Mouse (Mus musculus) lung, embryonic 16.5 days (tissue): ENCODE results near the gene Chchd5. TPM values are rescaled to one million over a fixed set of nuclear protein-coding genes. Genes with fewer than 3 reads are reported as not detected.
A peak's percentile ranks its signal among the peaks of the same experiment; 100 is the strongest.

Source experiments
- ATAC-seq: fragments of 200-750 bp; cut with Nextera tagmentation; 2 replicates; pipeline ENCODE4 v1.8.0; 2017; ENCODE audit warnings: low read depth, mild to moderate bottlenecking, moderate library complexity
- H3K27ac ChIP-seq: fragments of 300-500 bp; sonication (generic); 2 replicates; pipeline ENCODE4 v1.5.1; 2014; ENCODE audit warnings: mild to moderate bottlenecking, control low read depth, low read length
- H3K27me3 ChIP-seq: fragments of 300-500 bp; sonication (generic); 2 replicates; pipeline ENCODE4 v1.6.1; 2014; ENCODE audit warnings: low read depth, low read length, mixed read lengths; ENCODE audit not compliant: control insufficient read depth, insufficient read depth
- H3K36me3 ChIP-seq: fragments of 300-500 bp; sonication (generic); 2 replicates; pipeline ENCODE4 v1.6.1; 2014; ENCODE audit warnings: low read length; ENCODE audit not compliant: control insufficient read depth, insufficient read depth
- H3K4me1 ChIP-seq: fragments of 300-500 bp; sonication (generic); replicated peaks from 2 replicates; pipeline ENCODE4 v1.6.1; 2014; ENCODE audit warnings: low read length, mixed read lengths; ENCODE audit not compliant: control insufficient read depth, insufficient read depth
- H3K4me2 ChIP-seq: fragments of 300-500 bp; sonication (generic); 2 replicates; pipeline ENCODE4 v1.6.1; 2014; ENCODE audit warnings: low read depth, low read length, control low read depth
- H3K4me3 ChIP-seq: fragments of 300-500 bp; sonication (generic); 2 replicates; pipeline ENCODE4 v1.5.1; 2014; ENCODE audit warnings: mild to moderate bottlenecking, low read length, control low read depth
- H3K9ac ChIP-seq: fragments of 300-500 bp; sonication (generic); 2 replicates; pipeline ENCODE4 v1.6.1; 2014; ENCODE audit warnings: low read length, control low read depth
- H3K9me3 ChIP-seq: fragments of 300-500 bp; sonication (generic); 2 replicates; pipeline ENCODE4 v1.6.1; 2016; ENCODE audit warnings: low read length; ENCODE audit not compliant: control insufficient read depth
- WGBS: fragments of 180-500 bp; shearing (Covaris S2); extraction: QIAGEN DNeasy Blood & Tissue Kit; methylation state at CpG from one replicate; pipeline ENCODE4 v1.1.7; 2014; 5-methylcytosine and 5-hydroxymethylcytosine counted together
- polyA plus RNA-seq: library from polyadenylated mRNA; unstranded; fragments of >200 nt; fragmentation: Nextera tagmentation; extraction: Ambion mirVana; gene quantifications from 2 replicates; pipeline ENCODE4 v1.2.1, GENCODE M21; 2015

The Chchd5 gene
- polyA plus RNA-seq, result 28.3 and 31.1 TPM in 2 replicates

- H3K4me1 ChIP-seq, result peaks cover 12% of the 10 kb centered on the region
- peak within 1 kb of the TSS; percentile 79 for H3K9ac ChIP-seq
- WGBS, result 1% methylated on average over 35 of the region's 35 CpGs
- peaks cover 34% of the 10 kb centered on the region for H3K36me3 ChIP-seq
- H3K9me3 ChIP-seq, result peaks cover 12% of the 10 kb centered on the region
- H3K27ac ChIP-seq, result peak within 1 kb of the TSS; percentile 94
- peak; percentile 100 for ATAC-seq
- H3K4me2 ChIP-seq, result peak within 1 kb of the TSS; percentile 82
- H3K4me3 ChIP-seq, result peak within 1 kb of the TSS; percentile 63
- H3K27me3 ChIP-seq, result no peaks in the 10 kb centered on the region
Measured at GRCm38 (mm10) chr2:129129412-129129929, at the start of gene Chchd5. TSS of gene Chchd5 (plus strand) at chr2:129129700.

GRCm38 (mm10) chr2:129081097-129081496, 48.4 kb upstream of the Chchd5 start:
- Histone ChIP-seq H3K4me2 (no peak overlapping the region), H3K9ac (no peak overlapping the region), H3K27ac (no peak overlapping the region), H3K9me3 (no peaks in the 10 kb centered on the region), H3K4me3 (no peak overlapping the region), H3K27me3 (no peaks in the 10 kb centered on the region), H3K4me1 (no peaks in the 10 kb centered on the region), H3K36me3 (peaks cover 23% of the 10 kb centered on the region)
- no peak for ATAC-seq
- 62% methylated on average over 13 of the region's 13 CpGs for WGBS

GRCm38 (mm10) chr2:129083514-129083913, 46.0 kb upstream of the Chchd5 start:
- no peaks in the 10 kb centered on the region for H3K9me3 ChIP-seq
- no peak overlapping the region for H3K4me2 ChIP-seq
- peaks cover 12% of the 10 kb centered on the region for H3K36me3 ChIP-seq
- no peaks in the 10 kb centered on the region for H3K27me3 ChIP-seq
- no peak overlapping the region for H3K9ac ChIP-seq
- WGBS, result 91% methylated on average over 5 of the region's 5 CpGs
- no peaks in the 10 kb centered on the region for H3K4me1 ChIP-seq
- H3K27ac ChIP-seq, result no peak overlapping the region
- H3K4me3 ChIP-seq, result no peak overlapping the region
- ATAC-seq, result no peak

- H3K9me3 ChIP-seq, result no peaks in the 10 kb centered on the region
- 43% methylated on average over 2 of the region's 2 CpGs for WGBS
- H3K9ac ChIP-seq, result no peak overlapping the region
- no peaks in the 10 kb centered on the region for H3K27me3 ChIP-seq
- no peaks in the 10 kb centered on the region for H3K4me1 ChIP-seq
- H3K4me3 ChIP-seq, result no peak overlapping the region
- H3K36me3 ChIP-seq, result peaks cover 15% of the 10 kb centered on the region
- no peak overlapping the region for H3K4me2 ChIP-seq
- H3K27ac ChIP-seq, result no peak overlapping the region
- ATAC-seq, result no peak
Measured at GRCm38 (mm10) chr2:129084959-129085358, 44.5 kb upstream of the Chchd5 start.

GRCm38 (mm10) chr2:129087520-129087919, 42.0 kb upstream of the Chchd5 start:
- no peaks in the 10 kb centered on the region for H3K27me3 ChIP-seq
- no peak for ATAC-seq
- H3K4me2 ChIP-seq, result no peak overlapping the region
- peaks cover 12% of the 10 kb centered on the region for H3K36me3 ChIP-seq
- no peak overlapping the region for H3K27ac ChIP-seq
- H3K9ac ChIP-seq, result no peak overlapping the region
- WGBS, result 89% methylated on average over 1 of the region's 1 CpGs
- H3K4me3 ChIP-seq, result no peak overlapping the region
- no peaks in the 10 kb centered on the region for H3K4me1 ChIP-seq
- H3K9me3 ChIP-seq, result no peaks in the 10 kb centered on the region

- ATAC-seq, result no peak
- Histone ChIP-seq H3K9ac (no peak overlapping the region), H3K4me2 (no peak overlapping the region), H3K4me1 (no peaks in the 10 kb centered on the region), H3K36me3 (peaks cover 15% of the 10 kb centered on the region), H3K27me3 (no peaks in the 10 kb centered on the region), H3K4me3 (no peak overlapping the region), H3K9me3 (no peaks in the 10 kb centered on the region), H3K27ac (no peak overlapping the region)
- 61% methylated on average over 4 of the region's 4 CpGs for WGBS
Measured at GRCm38 (mm10) chr2:129090370-129090769, 39.1 kb upstream of the Chchd5 start.

GRCm38 (mm10) chr2:129092810-129093209, 36.7 kb upstream of the Chchd5 start:
- H3K4me2 ChIP-seq, result no peak overlapping the region
- H3K36me3 ChIP-seq, result peaks cover 12% of the 10 kb centered on the region
- no peaks in the 10 kb centered on the region for H3K4me1 ChIP-seq
- H3K4me3 ChIP-seq, result no peak overlapping the region
- no peak for ATAC-seq
- 88% methylated on average over 12 of the region's 12 CpGs for WGBS
- H3K27ac ChIP-seq, result no peak overlapping the region
- H3K27me3 ChIP-seq, result no peaks in the 10 kb centered on the region
- no peak overlapping the region for H3K9ac ChIP-seq
- no peaks in the 10 kb centered on the region for H3K9me3 ChIP-seq

GRCm38 (mm10) chr2:129093926-129094724, 35.4 kb upstream of the Chchd5 start:
- H3K27me3 ChIP-seq, result no peaks in the 10 kb centered on the region
- 70% methylated on average over 18 of the region's 18 CpGs for WGBS
- no peak overlapping the region for H3K4me2 ChIP-seq
- peak; percentile 23; the same call in 1 of the 2 replicates for ATAC-seq
- H3K9ac ChIP-seq, result no peak overlapping the region
- H3K4me3 ChIP-seq, result no peak overlapping the region
- H3K36me3 ChIP-seq, result peaks cover 9% of the 10 kb centered on the region
- H3K27ac ChIP-seq, result no peak overlapping the region
- no peaks in the 10 kb centered on the region for H3K4me1 ChIP-seq
- no peaks in the 10 kb centered on the region for H3K9me3 ChIP-seq

GRCm38 (mm10) chr2:129100784-129101310, 28.7 kb upstream of the Chchd5 start, which contains the start of gene Polr1b:
TSS of gene Polr1b (plus strand) at chr2:129100995.
- WGBS, result under 1% methylated on average over 35 of the region's 35 CpGs
- Histone ChIP-seq H3K9ac (peak within 1 kb of the TSS; percentile 79), H3K4me2 (peak within 1 kb of the TSS; percentile 79), H3K27me3 (no peaks in the 10 kb centered on the region), H3K4me1 (peaks cover 5% of the 10 kb centered on the region; the same call in 1 of the 2 replicates), H3K27ac (peak within 1 kb of the TSS; percentile 45; the same call in 1 of the 2 replicates), H3K4me3 (peak within 1 kb of the TSS; percentile 80), H3K36me3 (peaks cover 8% of the 10 kb centered on the region), H3K9me3 (no peaks in the 10 kb centered on the region)
- ATAC-seq, result peak; percentile 100
